Mouse (Mus musculus) embryo, embryonic 11.5 days (tissue): ENCODE measurements around the gene Loxl4.

ENCODE experiments used
- DNase-seq: peaks from one replicate; pipeline ENCODE4 v3.0.0-alpha.2; 2012; ENCODE audit warnings: low read depth, low spot score

Loxl4 gene

GRCm38 (mm10) chr19:42566283-42567019, 46.2 kb downstream of the Loxl4 start:
- no peak for DNase-seq

GRCm38 (mm10) chr19:42563726-42564270, 48.8 kb downstream of the Loxl4 start:
- no peak for DNase-seq

GRCm38 (mm10) chr19:42562981-42563380, 49.6 kb downstream of the Loxl4 start:
- no peak for DNase-seq

GRCm38 (mm10) chr19:42561991-42562390, 50.6 kb downstream of the Loxl4 start:
- DNase-seq = no peak

- no peak for DNase-seq
These were observed 53.9 kb downstream of the Loxl4 start for GRCm38 (mm10) chr19:42558701-42559100.
